Mouse (Mus musculus) B cell, adult 2 months (primary cell): Measurements from ENCODE around the gene Klhl31.

Experiments
- DNase-seq, 2 experiments: peaks; one replicate each; pipeline ENCODE4 v3.0.0; 2022

The Klhl31 gene

DNA sequence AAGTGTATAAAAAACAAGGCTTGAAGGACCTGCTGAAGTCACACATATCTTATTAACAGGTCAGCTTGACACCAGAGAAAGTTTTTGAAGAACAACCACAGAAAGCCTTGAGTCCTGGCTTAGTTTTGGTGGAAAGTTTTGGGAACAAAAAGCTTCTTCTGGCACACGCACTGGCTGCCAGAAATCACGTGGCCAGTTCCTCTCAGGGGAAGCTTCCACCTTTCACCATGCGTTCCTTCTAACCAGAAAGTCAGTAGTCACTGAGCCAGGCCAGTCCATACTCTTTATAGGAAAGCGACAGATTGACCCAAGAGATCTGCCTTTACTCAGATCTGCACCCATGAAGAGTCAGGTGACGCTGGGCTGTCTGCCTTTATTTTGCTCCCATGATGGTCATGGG, 12.1 kb upstream of the Klhl31 start:
- no peak for DNase-seq

DNA sequence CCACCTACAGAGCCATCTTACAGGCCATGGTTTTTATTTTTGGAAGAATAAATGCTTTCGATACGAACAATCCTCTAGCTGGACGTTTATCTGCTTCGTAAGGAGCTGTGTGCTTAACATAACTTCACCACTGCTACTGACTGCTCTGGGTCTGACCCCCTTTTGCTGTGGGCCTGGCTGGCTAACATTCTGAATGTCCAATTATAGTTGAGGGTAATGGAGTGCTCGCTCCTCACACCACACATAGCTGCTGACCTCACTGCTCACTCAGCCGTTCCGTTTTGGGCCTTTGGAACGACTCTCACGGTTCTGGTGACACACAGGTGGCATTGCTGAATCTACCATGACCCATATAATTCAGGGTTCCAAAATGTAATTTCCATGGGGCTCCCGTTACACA, 7.6 kb upstream of the Klhl31 start:
- no peak for DNase-seq

DNA sequence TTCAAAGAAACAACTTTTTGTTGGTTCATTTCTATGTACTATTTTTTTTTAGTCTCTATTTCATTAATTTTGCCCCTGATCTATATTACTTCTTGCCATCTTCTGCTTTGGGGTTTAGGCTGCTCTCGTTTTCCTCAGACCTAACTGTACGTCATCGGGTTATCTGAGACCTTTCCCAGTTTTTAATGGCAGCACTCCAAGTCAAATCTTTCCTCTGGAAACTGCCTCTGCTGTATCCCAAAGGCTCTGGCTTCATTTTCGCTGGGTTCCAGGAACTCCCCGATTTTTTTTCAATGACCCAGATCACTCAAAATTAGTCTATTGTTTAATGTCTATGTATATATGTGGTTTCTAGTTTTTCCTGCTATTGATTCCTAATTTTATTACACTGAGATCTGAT, 6.6 kb upstream of the Klhl31 start:
- no peak for DNase-seq

DNA sequence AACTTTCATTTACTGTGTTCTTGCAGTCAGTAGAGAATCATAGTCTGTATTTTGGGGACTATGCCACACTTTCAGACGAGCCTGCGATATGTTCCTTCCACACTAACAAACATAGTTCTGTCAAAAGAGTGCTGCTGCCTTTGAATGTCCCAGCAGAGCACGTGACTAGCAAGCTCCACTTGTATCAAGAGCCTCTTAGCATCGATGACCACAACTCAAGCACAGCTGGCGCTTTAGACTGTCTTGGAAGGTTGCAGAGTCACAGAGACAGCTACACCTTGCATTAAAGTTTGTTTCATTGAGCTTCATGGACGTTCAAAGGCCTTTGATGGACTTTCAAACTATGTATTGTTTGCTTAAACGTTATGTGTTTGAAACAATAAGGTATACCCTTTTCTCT, 5.5 kb upstream of the Klhl31 start:
- no peak for DNase-seq

GRCm38 (mm10) chr9:77632432-77632831, 3.9 kb upstream of the Klhl31 start:
- no peak for DNase-seq

GRCm38 (mm10) chr9:77636003-77636402, 297 bp upstream of the Klhl31 start:
- DNase-seq: no peak

DNA sequence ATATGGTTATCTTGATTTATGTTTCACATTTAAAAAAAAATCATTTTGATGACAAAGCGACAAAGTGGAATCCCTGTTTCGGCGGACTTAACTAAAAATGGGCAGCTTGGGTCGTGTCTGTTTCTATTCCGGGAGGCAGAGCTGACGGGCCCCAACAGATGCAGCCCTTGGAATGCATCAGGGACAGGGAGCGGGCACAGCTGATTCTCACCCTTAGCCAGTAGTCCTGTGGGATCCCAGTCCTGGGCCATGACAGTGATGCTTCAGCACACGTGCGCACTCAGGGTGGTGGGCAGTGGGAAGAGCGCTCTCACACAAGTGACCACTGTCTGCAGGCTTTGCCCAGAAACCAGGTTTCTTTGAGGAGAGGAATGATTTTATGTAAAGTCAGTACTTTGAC, 1.1 kb downstream of the Klhl31 start:
- DNase-seq: no peak

GRCm38 (mm10) chr9:77645176-77645575, 8.9 kb downstream of the Klhl31 start:
- no peak for DNase-seq

DNA sequence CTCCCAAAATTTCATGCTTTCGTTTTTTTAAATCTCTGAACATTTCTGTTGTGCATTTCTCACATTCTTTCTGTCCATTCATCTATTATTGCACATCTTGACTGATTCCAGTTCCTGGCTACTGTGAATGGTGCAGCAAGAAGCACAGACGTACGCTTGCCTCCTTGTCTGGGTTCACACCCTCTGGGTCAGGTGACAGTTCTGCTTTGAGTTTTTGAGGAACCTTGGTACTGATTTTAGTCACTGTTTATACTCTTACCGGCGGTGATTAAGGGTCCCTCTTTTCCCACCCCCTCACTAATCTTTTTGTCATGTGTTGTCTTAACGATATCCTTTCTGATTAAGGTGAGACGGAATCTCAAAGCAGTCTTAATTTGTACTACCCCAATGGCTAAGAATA, 15.5 kb downstream of the Klhl31 start:
- DNase-seq: no peak

- DNase-seq: no peak
Observed at GRCm38 (mm10) chr9:77653907-77654306, 17.6 kb downstream of the Klhl31 start.

DNA sequence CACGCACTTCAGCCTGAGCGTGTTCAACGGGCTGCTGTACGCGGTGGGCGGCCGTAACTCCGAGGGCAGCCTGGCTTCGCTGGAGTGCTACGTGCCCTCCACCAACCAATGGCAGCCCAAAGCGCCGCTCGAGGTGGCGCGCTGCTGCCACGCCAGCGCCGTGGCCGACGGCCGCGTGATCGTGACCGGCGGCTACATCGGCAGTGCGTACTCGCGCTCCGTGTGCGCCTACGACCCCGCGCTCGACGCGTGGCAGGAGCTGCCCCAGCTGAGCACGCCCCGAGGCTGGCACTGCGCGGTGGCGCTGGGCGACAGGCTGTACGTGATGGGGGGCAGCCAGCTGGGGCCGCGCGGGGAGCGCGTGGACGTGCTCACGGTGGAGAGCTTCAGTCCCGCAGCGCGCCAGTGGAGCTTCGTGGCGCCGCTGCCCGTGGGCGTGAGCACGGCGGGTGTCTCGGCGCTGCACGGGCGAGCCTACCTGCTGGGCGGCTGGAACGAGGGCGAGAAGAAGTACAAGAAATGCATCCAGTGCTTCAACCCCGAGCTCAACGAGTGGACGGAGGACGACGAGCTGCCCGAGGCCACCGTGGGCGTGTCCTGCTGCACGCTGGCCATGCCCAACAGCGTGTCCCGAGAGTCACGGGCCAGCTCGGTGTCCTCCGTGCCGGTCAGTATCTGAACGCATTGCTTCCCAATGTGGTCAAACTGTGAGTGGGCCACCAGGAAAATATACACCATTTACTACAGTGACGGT, 19.1 kb downstream of the Klhl31 start:
- peak; percentile 49 to 55 for DNase-seq

DNA sequence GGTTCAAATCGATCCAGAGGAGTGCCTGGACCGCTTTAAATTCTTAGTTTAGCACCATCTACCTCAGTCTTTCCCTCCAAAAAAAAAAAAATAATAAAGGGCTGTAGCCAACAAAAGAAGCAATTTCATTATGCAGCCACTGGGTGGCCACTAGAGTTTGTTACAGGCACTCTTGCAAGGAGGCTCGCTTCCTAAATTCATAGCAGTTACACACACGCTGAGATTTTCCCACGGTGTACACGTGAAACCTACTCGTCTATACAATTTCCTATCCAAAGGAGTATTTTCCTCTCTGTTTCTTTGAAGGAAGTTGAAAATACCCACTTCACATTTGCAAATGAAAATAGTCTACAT, 19.6 kb downstream of the Klhl31 start:
- peak; percentile 69 to 72 for DNase-seq

- DNase-seq: no peak
Observed at GRCm38 (mm10) chr9:77662917-77663316, 26.6 kb downstream of the Klhl31 start.

DNA sequence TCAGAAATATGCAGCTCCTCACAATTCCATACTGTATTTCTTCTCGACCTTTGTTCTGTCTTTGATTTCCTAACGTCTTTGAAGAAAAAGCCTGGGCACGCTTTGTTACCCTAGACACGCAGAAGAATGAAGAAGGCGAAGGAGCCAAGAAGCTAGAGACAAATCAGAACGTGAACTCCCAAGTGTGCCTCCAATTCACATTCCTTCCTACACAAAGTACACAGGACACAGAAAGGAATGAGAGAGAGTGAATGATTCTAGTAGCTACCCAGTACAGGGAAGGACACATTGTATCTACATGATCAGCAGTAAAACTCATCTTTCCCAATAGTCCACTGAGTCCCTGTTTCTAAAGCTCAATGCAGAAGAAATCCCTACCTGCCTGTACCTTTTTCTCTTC, 33.8 kb downstream of the Klhl31 start:
- no peak for DNase-seq

DNA sequence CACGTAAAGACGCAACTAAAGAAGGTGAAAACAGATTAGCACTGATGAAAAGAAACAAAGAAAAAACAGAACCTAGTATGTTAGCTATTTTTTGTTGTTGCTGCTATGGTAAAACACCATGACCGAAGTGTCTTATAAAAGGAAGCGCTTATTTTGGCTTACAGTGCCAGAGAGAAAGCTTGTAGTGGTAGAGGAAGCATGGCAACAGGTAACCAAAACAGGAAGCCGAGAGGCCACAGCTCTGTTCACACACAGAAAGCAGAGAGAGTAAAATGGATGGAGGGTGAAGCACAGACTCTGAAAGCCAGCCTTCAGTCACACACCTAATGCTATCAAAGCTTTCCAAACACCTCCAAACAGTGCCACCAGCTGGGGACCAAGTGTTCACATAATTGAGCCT, 34.7 kb downstream of the Klhl31 start:
- peak in 1 of 2 experiments; percentile 4 for DNase-seq

DNA sequence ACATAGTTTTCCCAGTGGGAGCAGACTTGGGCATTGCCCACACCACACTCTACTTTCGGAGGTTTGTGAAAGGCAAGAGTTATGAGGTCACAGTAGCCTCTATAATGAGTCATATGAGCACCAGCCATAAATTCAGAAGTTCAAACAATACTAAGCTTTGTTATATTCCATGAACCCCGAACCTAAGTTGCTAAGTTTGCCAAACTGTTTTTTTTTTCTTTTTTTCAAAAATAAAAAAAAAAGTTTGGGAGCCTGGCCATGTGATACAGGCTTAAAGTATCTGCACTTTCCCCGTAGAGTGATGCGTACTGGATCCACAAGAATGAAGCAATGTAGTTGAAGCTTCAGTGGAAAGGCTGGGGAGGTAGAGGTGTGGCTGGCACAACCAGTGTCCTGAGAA, 36.9 kb downstream of the Klhl31 start:
- DNase-seq: no peak

- DNase-seq: no peak
Observed at GRCm38 (mm10) chr9:77673986-77674385, 37.7 kb downstream of the Klhl31 start.

GRCm38 (mm10) chr9:77684938-77685337, 48.6 kb downstream of the Klhl31 start:
- no peak for DNase-seq

GRCm38 (mm10) chr9:77685825-77686500, 49.7 kb downstream of the Klhl31 start:
- DNase-seq: no peak

- DNase-seq: no peak
Observed at GRCm38 (mm10) chr9:77692707-77693106, 56.4 kb downstream of the Klhl31 start.

DNA sequence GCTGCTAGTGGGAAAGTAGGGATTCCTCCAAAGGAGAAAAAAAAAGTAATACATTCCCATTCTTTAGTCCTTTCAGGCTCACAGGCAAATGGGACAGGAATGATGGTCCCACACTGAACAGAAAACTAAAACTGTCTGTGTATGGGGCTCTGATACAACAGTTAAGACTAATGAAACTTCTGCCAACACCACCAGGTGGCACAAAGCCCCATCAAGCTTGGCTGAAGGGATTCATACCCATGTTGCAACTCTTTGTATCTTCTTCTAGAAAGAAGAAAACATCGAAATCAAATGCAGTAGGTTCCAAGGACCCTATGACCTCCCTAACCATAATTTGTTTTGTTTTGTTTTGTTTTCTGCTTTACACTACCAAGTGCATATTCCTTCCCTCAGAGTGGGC, 57.1 kb downstream of the Klhl31 start:
- DNase-seq: no peak

GRCm38 (mm10) chr9:77695586-77695985, 59.3 kb downstream of the Klhl31 start:
- no peak for DNase-seq

GRCm38 (mm10) chr9:77703476-77703875, 67.2 kb downstream of the Klhl31 start:
- no peak for DNase-seq

GRCm38 (mm10) chr9:77704108-77704507, 67.8 kb downstream of the Klhl31 start:
- DNase-seq: no peak

GRCm38 (mm10) chr9:77706515-77706914, 70.2 kb downstream of the Klhl31 start:
- no peak for DNase-seq
